Mouse (Mus musculus): ENCODE measurements at regions not wholly inside any gene's neighbourhood (a gene's known extent, or its start where the extent isn't known, plus 50 kb on each side); places are given as distances from the start of the nearest gene placed in this dataset.

GRCm38 (mm10) chrX:128585496-128586105 is 849.2 kb upstream of the Cldn34c4 start:
- Histone ChIP-seq H3K27ac (ENCODE audit: low read length) (no peak overlapping the region), H3K9me3 (ENCODE audit: low read length) (no peaks in the 10 kb centered on the region), H3K27me3 (ENCODE audit: insufficient read depth, low read length) (no peaks in the 10 kb centered on the region), H3K36me3 (ENCODE audit: insufficient read depth, low read length) (no peaks in the 10 kb centered on the region), H3K9ac (replicated peaks; ENCODE audit: low read length) (no peak overlapping the region), H3K4me1 (ENCODE audit: insufficient read depth, low read length) (no peaks in the 10 kb centered on the region), H3K4me2 (replicated peaks; ENCODE audit: low read depth, low read length) (no peak overlapping the region), H3K4me3 (ENCODE audit: low read length) (no peak overlapping the region)
- ATAC-seq (ENCODE audit: low FRiP score, low TSS enrichment), result no peak
- 84% methylated on average over 5 of the region's 5 CpGs for WGBS

- no peak overlapping the region for H3K9ac ChIP-seq (replicated peaks; ENCODE audit: low read length)
- no peak for ATAC-seq (ENCODE audit: low FRiP score, low TSS enrichment)
- WGBS, result 34% methylated on average over 3 of the region's 3 CpGs
Measured at GRCm38 (mm10) chrX:128577402-128577801, 841.0 kb upstream of the Cldn34c4 start.

GRCm38 (mm10) chrX:128576269-128576871 is 840.0 kb upstream of the Cldn34c4 start:
- 10% methylated on average over 5 of the region's 5 CpGs for WGBS
- H3K9ac ChIP-seq (replicated peaks; ENCODE audit: low read length), result no peak overlapping the region
- H3K9me3 ChIP-seq (ENCODE audit: low read length), result no peaks in the 10 kb centered on the region
- H3K4me3 ChIP-seq (ENCODE audit: low read length), result no peak overlapping the region
- peak; percentile 57; the same call in 1 of the 2 replicates for ATAC-seq (ENCODE audit: low FRiP score, low TSS enrichment)
- no peaks in the 10 kb centered on the region for H3K4me1 ChIP-seq (ENCODE audit: insufficient read depth, low read length)
- no peak overlapping the region for H3K27ac ChIP-seq (ENCODE audit: low read length)
- H3K36me3 ChIP-seq (ENCODE audit: insufficient read depth, low read length), result no peaks in the 10 kb centered on the region
- no peaks in the 10 kb centered on the region for H3K27me3 ChIP-seq (ENCODE audit: insufficient read depth, low read length)
- no peak overlapping the region for H3K4me2 ChIP-seq (replicated peaks; ENCODE audit: low read depth, low read length)

More at GRCm38 (mm10) chrX:128577402-128577801, 841.0 kb upstream of the Cldn34c4 start:
- H3K27me3 ChIP-seq (ENCODE audit: insufficient read depth, low read length), result no peaks in the 10 kb centered on the region
- H3K4me1 ChIP-seq (ENCODE audit: insufficient read depth, low read length), result no peaks in the 10 kb centered on the region
- H3K4me2 ChIP-seq (replicated peaks; ENCODE audit: low read depth, low read length), result no peak overlapping the region
- H3K27ac ChIP-seq (ENCODE audit: low read length), result no peak overlapping the region
- H3K9me3 ChIP-seq (ENCODE audit: low read length), result no peaks in the 10 kb centered on the region
- H3K36me3 ChIP-seq (ENCODE audit: insufficient read depth, low read length), result no peaks in the 10 kb centered on the region
- H3K4me3 ChIP-seq (ENCODE audit: low read length), result no peak overlapping the region
